Mouse (Mus musculus) forebrain, embryonic 14.5 days (tissue): ENCODE data around the gene Ddah1. TPM values are rescaled to one million over a fixed set of nuclear protein-coding genes. Genes with fewer than 3 reads are reported as not detected.

Source experiments
- ATAC-seq: fragments of 200-750 bp; cut with Nextera tagmentation; 2 replicates; pipeline ENCODE4 v1.8.0; 2017; ENCODE audit warnings: mild to moderate bottlenecking, moderate library complexity
- DNase-seq: peaks from one replicate; pipeline ENCODE4 v3.0.0-alpha.2; 2015; ENCODE audit warnings: low spot score
- H3K27ac ChIP-seq: fragments of 300-500 bp; sonication (generic); 2 replicates; pipeline ENCODE4 v1.5.1; 2014; ENCODE audit warnings: low read depth, mild to moderate bottlenecking, control low read depth, low read length, moderate library complexity
- H3K27me3 ChIP-seq: fragments of 300-500 bp; sonication (generic); replicated peaks from 2 replicates; pipeline ENCODE4 v1.6.1; 2014; ENCODE audit warnings: low read length, control low read depth, mixed read lengths; ENCODE audit not compliant: control insufficient read depth, insufficient read depth
- H3K36me3 ChIP-seq: fragments of 300-500 bp; sonication (generic); 2 replicates; pipeline ENCODE4 v1.6.1; 2014; ENCODE audit warnings: low read length, control low read depth; ENCODE audit not compliant: control insufficient read depth, insufficient read depth
- H3K4me1 ChIP-seq: fragments of 300-500 bp; sonication (generic); 2 replicates; pipeline ENCODE4 v1.6.1; 2014; ENCODE audit warnings: antibody characterized with exemption, low read length, control low read depth; ENCODE audit not compliant: control insufficient read depth, insufficient read depth
- H3K4me2 ChIP-seq: fragments of 300-500 bp; sonication (generic); 2 replicates; pipeline ENCODE4 v1.6.1; 2014; ENCODE audit warnings: mild to moderate bottlenecking, control low read depth, low read length
- H3K4me3 ChIP-seq: fragments of 300-500 bp; sonication (generic); 2 replicates; pipeline ENCODE4 v1.5.1; 2014; ENCODE audit warnings: low read depth, low read length, control low read depth
- H3K9ac ChIP-seq: fragments of 300-500 bp; sonication (generic); 2 replicates; pipeline ENCODE4 v1.6.1; 2014; ENCODE audit warnings: mild to moderate bottlenecking, low read length, control low read depth, moderate library complexity
- H3K9me3 ChIP-seq: fragments of 300-500 bp; sonication (generic); replicated peaks from 2 replicates; pipeline ENCODE4 v1.6.1; 2016; ENCODE audit warnings: low read length, control low read depth, mixed read lengths; ENCODE audit not compliant: control insufficient read depth
- WGBS: fragments of 180-500 bp; shearing (Covaris S2); extraction: QIAGEN DNeasy Blood & Tissue Kit; methylation state at CpG from one replicate; pipeline ENCODE4 v1.1.7; 2014; 5-methylcytosine and 5-hydroxymethylcytosine counted together
- polyA plus RNA-seq: library from polyadenylated mRNA; unstranded; fragments of >200 nt; fragmentation: Nextera tagmentation; extraction: Ambion mirVana; gene quantifications from 2 replicates; pipeline ENCODE4 v1.2.1, GENCODE M21; 2014

Ddah1 gene
- polyA plus RNA-seq, 1 experiment from 2014 or later: 147 TPM

GRCm38 (mm10) chr3:145738662-145739061, 19.8 kb upstream of the Ddah1 start:
- 90% methylated on average over 14 of the region's 14 CpGs for WGBS
- Histone ChIP-seq H3K9me3 (no peaks in the 10 kb centered on the region), H3K4me3 (no peak overlapping the region), H3K9ac (no peak overlapping the region), H3K27ac (no peak overlapping the region), H3K4me2 (no peak overlapping the region), H3K4me1 (0 out of 2 replicates have a peak, but pooled peaks cover 6% of the 10 kb centered on the region), H3K36me3 (no peaks in the 10 kb centered on the region), H3K27me3 (no peaks in the 10 kb centered on the region)
- no peak for DNase-seq
- no peak for ATAC-seq

- no peak overlapping the region for H3K4me2 ChIP-seq
- no peaks in the 10 kb centered on the region for H3K36me3 ChIP-seq
- no peak overlapping the region for H3K27ac ChIP-seq
- WGBS: 50% methylated on average over 7 of the region's 7 CpGs
- H3K9me3 ChIP-seq: no peaks in the 10 kb centered on the region
- no peak overlapping the region for H3K4me3 ChIP-seq
- DNase-seq (no peak), ATAC-seq (no peak)
- no peaks in the 10 kb centered on the region for H3K27me3 ChIP-seq
- no peak overlapping the region for H3K9ac ChIP-seq
- 0 out of 2 replicates have a peak, but pooled peaks cover 7% of the 10 kb centered on the region for H3K4me1 ChIP-seq
Observed at GRCm38 (mm10) chr3:145739904-145740303, 18.6 kb upstream of the Ddah1 start.

- H3K9me3 ChIP-seq: no peaks in the 10 kb centered on the region
- no peak overlapping the region for H3K9ac ChIP-seq
- DNase-seq: peak; percentile 67
- H3K4me1 ChIP-seq: 0 out of 2 replicates have a peak, but pooled peaks cover 7% of the 10 kb centered on the region
- H3K27me3 ChIP-seq: no peaks in the 10 kb centered on the region
- 28% methylated on average over 9 of the region's 9 CpGs for WGBS
- H3K27ac ChIP-seq: no peak overlapping the region
- H3K36me3 ChIP-seq: no peaks in the 10 kb centered on the region
- no peak overlapping the region for H3K4me2 ChIP-seq
- ATAC-seq: peak; percentile 86
- no peak overlapping the region for H3K4me3 ChIP-seq
Observed at GRCm38 (mm10) chr3:145743050-145743449, 15.4 kb upstream of the Ddah1 start.

DNA sequence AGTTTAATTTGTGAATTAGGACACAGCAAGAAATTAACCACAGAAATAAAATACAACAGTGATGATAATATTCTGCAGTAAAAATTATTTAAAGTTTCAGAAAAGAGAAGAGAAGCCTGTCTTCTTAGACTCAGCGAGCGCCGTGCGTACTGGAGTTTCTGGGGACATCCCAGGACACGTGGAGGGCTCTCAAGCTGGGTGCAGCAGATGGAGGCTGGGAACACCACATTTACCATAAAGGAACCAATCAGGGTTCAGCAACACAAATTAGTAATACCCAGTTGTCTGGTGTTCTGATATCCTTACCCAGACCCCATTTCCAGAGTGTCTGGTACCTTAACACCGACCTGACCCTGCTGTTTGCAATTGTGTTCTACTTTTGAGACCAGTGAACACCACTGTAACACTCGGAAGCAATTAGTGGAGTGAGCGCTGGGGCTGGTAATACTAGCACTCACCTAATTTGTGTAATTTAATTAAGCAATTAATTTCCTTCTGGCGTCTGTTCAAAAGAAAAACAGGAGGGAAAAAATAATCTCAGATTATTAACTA, 14.9 kb upstream of the Ddah1 start:
- 0 out of 2 replicates have a peak, but pooled peaks cover 7% of the 10 kb centered on the region for H3K4me1 ChIP-seq
- no peak overlapping the region for H3K27ac ChIP-seq
- H3K4me3 ChIP-seq: no peak overlapping the region
- no peaks in the 10 kb centered on the region for H3K36me3 ChIP-seq
- no peaks in the 10 kb centered on the region for H3K27me3 ChIP-seq
- peak; percentile 48 for DNase-seq
- H3K9me3 ChIP-seq: no peaks in the 10 kb centered on the region
- H3K9ac ChIP-seq: no peak overlapping the region
- peak; percentile 70 for ATAC-seq
- no peak overlapping the region for H3K4me2 ChIP-seq
- WGBS: 44% methylated on average over 9 of the region's 9 CpGs

DNA sequence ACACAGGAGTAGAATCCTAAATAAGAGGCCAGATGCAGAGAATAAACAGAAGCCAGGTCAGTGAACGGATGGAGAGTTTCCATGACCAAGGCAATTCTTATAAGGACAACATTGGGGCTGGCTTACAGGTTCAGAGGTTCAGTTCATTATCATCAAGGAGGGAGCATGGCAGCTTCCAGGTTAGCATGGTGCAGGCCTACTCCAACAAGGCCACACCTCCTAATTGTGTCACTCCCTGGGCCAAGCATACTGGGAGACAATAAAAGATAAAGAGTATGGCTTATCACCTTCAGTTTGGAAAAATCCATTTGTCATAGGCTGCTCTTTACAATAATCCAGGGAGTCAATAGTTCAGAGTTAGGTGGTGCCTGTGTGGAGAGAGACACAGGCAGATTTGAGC, 9.8 kb upstream of the Ddah1 start:
- Histone ChIP-seq H3K27ac (no peak overlapping the region), H3K4me2 (no peak overlapping the region), H3K9me3 (no peaks in the 10 kb centered on the region), H3K9ac (no peak overlapping the region), H3K27me3 (no peaks in the 10 kb centered on the region), H3K4me3 (no peak overlapping the region), H3K36me3 (no peaks in the 10 kb centered on the region), H3K4me1 (0 out of 2 replicates have a peak, but pooled peaks cover 1% of the 10 kb centered on the region)
- ATAC-seq: no peak
- DNase-seq: no peak
- 78% methylated on average over 1 of the region's 1 CpGs for WGBS

DNA sequence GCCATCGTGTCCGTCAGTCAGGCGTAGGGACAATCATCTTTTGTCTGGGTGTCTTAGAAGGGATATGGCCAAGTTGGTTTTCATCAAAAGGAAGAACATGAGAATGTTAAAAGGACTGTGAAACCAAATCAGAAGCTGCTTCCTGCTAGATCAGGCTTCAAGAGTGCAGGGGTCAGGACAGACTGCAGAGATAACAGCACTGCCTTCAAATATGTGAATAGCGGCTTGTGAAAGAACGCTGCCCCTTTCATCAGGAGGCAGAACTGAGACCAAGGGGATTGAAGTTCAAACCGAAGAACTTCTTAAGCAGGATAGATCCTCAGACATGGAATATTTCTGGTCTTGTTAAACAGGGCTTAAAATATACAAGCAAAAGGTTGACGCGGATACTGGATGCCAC, 2.0 kb upstream of the Ddah1 start:
- peaks cover 5% of the 10 kb centered on the region; the same call in 1 of the 2 replicates for H3K4me1 ChIP-seq

GRCm38 (mm10) chr3:145757177-145757576, 1.3 kb upstream of the Ddah1 start:
- Histone ChIP-seq H3K27ac (no peak overlapping the region), H3K4me2 (no peak overlapping the region), H3K4me1 (peaks cover 8% of the 10 kb centered on the region; the same call in 1 of the 2 replicates), H3K9me3 (no peaks in the 10 kb centered on the region), H3K36me3 (no peaks in the 10 kb centered on the region), H3K27me3 (no peaks in the 10 kb centered on the region), H3K4me3 (no peak overlapping the region), H3K9ac (no peak overlapping the region)
- 74% methylated on average over 8 of the region's 8 CpGs for WGBS
- ATAC-seq: no peak
- DNase-seq: no peak

More for the DNA sequence above, 2.0 kb upstream of the Ddah1 start:
- WGBS: 94% methylated on average over 8 of the region's 8 CpGs
- ATAC-seq: no peak
- Histone ChIP-seq H3K27ac (no peak overlapping the region), H3K36me3 (no peaks in the 10 kb centered on the region), H3K4me3 (no peak overlapping the region), H3K9me3 (no peaks in the 10 kb centered on the region), H3K27me3 (no peaks in the 10 kb centered on the region), H3K9ac (no peak overlapping the region), H3K4me2 (no peak overlapping the region)
- DNase-seq: no peak

GRCm38 (mm10) chr3:145757844-145758243, 631 bp upstream of the Ddah1 start:
- H3K27me3 ChIP-seq: no peaks in the 10 kb centered on the region
- no peak for ATAC-seq
- 66% methylated on average over 4 of the region's 4 CpGs for WGBS
- H3K9ac ChIP-seq: peak overlapping the region; percentile 91
- H3K4me3 ChIP-seq: 0 out of 2 replicates have a peak overlapping the region, but pooled peaks have one; percentile 77
- H3K9me3 ChIP-seq: no peaks in the 10 kb centered on the region
- peaks cover 8% of the 10 kb centered on the region; the same call in 1 of the 2 replicates for H3K4me1 ChIP-seq
- H3K36me3 ChIP-seq: no peaks in the 10 kb centered on the region
- no peak overlapping the region for H3K27ac ChIP-seq
- DNase-seq: no peak
- H3K4me2 ChIP-seq: peak overlapping the region; percentile 98

DNA sequence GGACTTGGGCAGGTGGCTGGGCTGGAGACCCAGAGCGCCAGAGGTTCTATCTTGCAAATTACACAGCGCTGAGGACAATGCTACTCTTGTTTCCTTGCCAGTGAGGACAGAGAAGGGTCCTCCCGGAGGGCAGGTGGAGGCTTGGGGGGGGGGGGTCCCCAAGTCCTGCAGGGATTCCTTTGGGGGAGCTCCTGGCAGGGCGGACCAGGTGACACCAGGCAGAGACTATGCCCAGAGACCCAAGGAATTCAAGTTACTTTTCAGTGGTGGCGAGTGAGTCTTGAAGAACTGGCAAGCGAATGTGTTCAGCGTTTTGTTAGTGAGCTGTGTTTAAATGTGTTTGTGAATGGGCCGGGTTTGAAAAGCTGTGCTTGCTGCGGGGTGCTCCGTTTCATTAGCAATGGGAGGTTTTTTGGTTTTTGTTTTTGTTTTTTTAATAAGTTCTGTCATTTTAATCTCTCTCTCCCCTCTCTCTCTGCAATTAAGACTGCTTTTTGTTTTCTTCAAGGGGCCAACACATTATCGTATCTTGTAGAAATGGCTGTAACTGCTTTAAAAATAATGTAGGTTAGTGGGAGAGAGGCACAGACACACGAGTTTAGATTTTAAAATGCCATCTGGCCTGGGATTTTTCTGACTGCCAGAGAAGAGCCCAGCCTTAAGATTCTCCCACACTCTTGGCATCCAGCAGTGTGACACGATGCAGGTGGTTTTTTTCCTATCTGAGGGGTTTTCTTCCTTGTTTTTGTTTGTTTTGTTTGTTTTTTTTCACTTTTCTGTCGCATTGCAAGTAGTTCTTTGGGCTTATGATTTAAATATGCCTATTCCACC, 1.1 kb downstream of the Ddah1 start:
- Histone ChIP-seq H3K4me3 (peak overlapping the region; percentile 77), H3K9ac (peak overlapping the region; percentile 91), H3K27me3 (no peaks in the 10 kb centered on the region), H3K36me3 (no peaks in the 10 kb centered on the region), H3K9me3 (no peaks in the 10 kb centered on the region), H3K27ac (peak overlapping the region; percentile 94), H3K4me1 (peaks cover 10% of the 10 kb centered on the region), H3K4me2 (peak overlapping the region; percentile 98)
- ATAC-seq (peak; percentile 65), DNase-seq (peak; percentile 65)
- WGBS: 6% methylated on average over 14 of the region's 14 CpGs
